Mouse (Mus musculus): ENCODE results near the gene Gpa33. TPM values are rescaled to one million over a fixed set of nuclear protein-coding genes. Genes with fewer than 3 reads are reported as not detected.

Gpa33 gene
- 0.08 and 0.16 TPM in 2 replicates for polyA plus RNA-seq (2014; fragmentation: Nextera tagmentation; extraction: Ambion mirVana)

DNA sequence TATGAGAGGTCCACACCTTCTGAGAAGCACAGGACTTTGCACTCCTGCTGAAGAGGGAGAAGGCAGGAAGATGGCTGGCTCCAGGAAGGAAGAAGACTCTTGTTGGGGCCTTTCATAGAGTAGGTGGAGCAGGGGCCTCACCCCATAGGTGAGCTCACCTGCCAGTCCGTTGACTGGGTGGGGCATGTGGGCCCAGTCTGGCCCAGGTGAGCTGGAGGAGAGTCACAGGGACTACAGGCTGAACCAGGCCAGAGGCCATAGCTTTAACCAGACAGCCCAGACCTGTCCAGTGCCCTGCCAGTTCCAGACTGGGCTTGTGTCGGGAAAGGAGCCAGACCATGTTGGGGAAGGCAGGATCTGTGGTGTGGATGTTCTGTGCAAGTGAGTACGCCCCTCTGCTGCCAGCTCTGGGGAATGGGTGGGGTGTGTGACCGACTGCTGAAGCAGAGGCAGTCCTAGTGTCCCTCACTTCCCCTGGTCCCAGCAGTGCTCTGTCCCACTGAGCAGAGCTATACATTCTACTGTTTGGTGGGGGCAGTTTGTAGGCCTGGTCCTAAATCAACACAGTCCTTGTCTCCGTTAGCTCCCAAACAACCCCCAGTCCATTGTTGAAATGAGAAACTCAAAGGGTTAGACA is at the start of gene Gpa33:
Gene Gpa33, plus strand, starts transcription at position 15 of the 637 bp plus-strand sequence.
- Histone ChIP-seq H3K36me3 (ENCODE audit: control insufficient read depth, insufficient read depth, low read length) (no peaks in the 10 kb centered on the region), H3K27me3 (ENCODE audit: control insufficient read depth, insufficient read depth, low read length) (no peaks in the 10 kb centered on the region), H3K27ac (replicated peaks; ENCODE audit: low read depth, low read length) (peak within 1 kb of the TSS; percentile 30; the same call in 1 of the 2 replicates), H3K9me3 (ENCODE audit: control insufficient read depth, low read length) (no peaks in the 10 kb centered on the region), H3K9ac (ENCODE audit: low read length) (no peak within 1 kb of the TSS), H3K4me2 (ENCODE audit: low read depth, severe bottlenecking) (no peak within 1 kb of the TSS), H3K4me1 (ENCODE audit: control insufficient read depth, insufficient read depth, low read length) (peaks cover 22% of the 10 kb centered on the region), H3K4me3 (ENCODE audit: low read depth, low read length) (no peak within 1 kb of the TSS)
- DNase-seq (ENCODE audit: low spot score) (no peak), ATAC-seq (ENCODE audit: insufficient number of reproducible peaks, low FRiP score, low TSS enrichment, low read depth) (no peak)
- 73% methylated on average over 5 of the region's 5 CpGs for WGBS

DNA sequence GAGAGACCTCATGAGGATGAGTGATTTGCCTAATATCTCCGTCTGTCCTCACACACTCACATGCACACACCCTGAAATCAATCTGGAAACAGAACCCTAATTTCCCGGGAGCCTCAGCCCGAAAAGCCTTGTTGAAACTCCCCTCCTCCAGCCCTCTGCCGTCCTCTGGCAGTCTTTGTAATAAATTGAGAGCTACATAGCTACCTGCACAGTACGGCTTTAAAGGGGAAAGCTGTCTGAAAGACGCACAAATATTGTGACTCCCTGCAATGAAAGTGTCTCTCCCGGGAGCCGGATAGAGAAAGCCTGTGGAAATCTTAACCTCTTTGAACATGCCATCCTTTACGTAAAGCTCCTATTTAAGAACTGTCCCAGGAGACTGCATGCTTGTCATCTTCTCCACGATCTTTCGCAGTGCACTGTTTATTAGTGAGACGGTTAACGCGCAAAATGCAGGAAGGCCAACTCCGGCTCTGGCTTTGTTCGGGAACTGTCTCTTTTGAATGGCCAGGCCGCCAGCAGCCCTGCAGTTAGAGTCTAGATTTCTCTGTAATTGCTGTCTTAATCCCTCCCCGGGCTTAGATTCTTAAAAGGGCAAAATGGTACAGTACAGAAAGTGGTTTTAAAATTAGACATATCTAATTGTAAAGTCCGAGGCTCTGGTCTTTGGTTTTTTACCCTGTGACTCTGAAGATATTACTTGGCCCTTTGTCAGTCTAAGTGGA is 41.4 kb upstream of the Gpa33 start:
- 71% methylated on average over 19 of the region's 19 CpGs for WGBS
- DNase-seq (ENCODE audit: low spot score) (no peak), ATAC-seq (ENCODE audit: insufficient number of reproducible peaks, low FRiP score, low TSS enrichment, low read depth) (no peak)
- Histone ChIP-seq H3K4me2 (ENCODE audit: low read depth, severe bottlenecking) (no peak overlapping the region), H3K4me3 (ENCODE audit: low read depth, low read length) (no peak overlapping the region), H3K27ac (replicated peaks; ENCODE audit: low read depth, low read length) (no peak overlapping the region), H3K9me3 (ENCODE audit: control insufficient read depth, low read length) (no peaks in the 10 kb centered on the region), H3K36me3 (ENCODE audit: control insufficient read depth, insufficient read depth, low read length) (no peaks in the 10 kb centered on the region), H3K27me3 (ENCODE audit: control insufficient read depth, insufficient read depth, low read length) (no peaks in the 10 kb centered on the region), H3K9ac (ENCODE audit: low read length) (no peak overlapping the region), H3K4me1 (ENCODE audit: control insufficient read depth, insufficient read depth, low read length) (0 out of 2 replicates have a peak, but pooled peaks cover 3% of the 10 kb centered on the region)

DNA sequence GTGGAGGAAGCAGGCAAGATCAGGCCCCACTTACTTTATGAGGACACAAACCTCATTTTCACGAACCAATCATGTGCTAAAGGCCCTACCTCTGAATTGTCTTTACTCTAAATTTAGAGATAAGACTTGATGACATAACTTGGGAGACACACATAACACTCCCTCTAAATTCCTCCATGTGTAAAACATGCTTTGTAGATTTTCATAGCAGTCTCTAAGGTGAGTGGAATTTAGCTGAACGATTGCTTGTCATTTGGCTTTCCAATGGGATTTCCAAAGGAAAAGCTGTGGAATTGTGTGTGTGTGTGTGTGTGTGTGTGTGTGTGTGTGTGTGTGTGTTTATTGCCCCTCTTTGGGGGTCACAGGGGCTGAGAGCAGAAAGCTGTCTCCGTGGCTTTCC is 40.7 kb upstream of the Gpa33 start:
- H3K4me3 ChIP-seq (ENCODE audit: low read depth, low read length) = no peak overlapping the region
- H3K36me3 ChIP-seq (ENCODE audit: control insufficient read depth, insufficient read depth, low read length) = no peaks in the 10 kb centered on the region
- H3K27ac ChIP-seq (replicated peaks; ENCODE audit: low read depth, low read length) = no peak overlapping the region
- ATAC-seq (ENCODE audit: insufficient number of reproducible peaks, low FRiP score, low TSS enrichment, low read depth) (no peak), DNase-seq (ENCODE audit: low spot score) (no peak)
- WGBS = 54% methylated on average over 3 of the region's 3 CpGs
- H3K9ac ChIP-seq (ENCODE audit: low read length) = no peak overlapping the region
- no peak overlapping the region for H3K4me2 ChIP-seq (ENCODE audit: low read depth, severe bottlenecking)
- H3K4me1 ChIP-seq (ENCODE audit: control insufficient read depth, insufficient read depth, low read length) = 0 out of 2 replicates have a peak, but pooled peaks cover 3% of the 10 kb centered on the region
- H3K9me3 ChIP-seq (ENCODE audit: control insufficient read depth, low read length) = no peaks in the 10 kb centered on the region
- no peaks in the 10 kb centered on the region for H3K27me3 ChIP-seq (ENCODE audit: control insufficient read depth, insufficient read depth, low read length)

DNA sequence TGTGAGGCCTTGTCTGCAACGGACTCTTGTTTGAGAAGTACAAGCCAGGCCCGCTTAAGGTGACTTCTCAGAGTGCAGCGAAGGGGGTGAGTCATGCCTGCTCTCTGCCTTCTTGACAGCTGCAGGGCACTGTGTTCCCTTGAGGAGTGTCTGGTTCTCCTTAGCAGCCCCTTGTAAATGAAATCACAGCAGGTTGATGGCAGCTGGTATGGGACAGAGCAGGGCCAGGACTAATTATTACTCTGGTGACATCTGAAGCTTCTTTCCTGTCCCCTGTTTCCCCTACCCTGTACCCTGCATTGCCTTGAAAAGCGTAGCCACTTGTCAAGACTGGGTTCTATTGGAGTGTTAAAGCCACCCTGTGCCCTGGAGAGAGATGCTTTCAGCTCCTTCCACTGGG is 40.3 kb upstream of the Gpa33 start:
- WGBS = 10% methylated on average over 4 of the region's 4 CpGs
- no peak overlapping the region for H3K4me2 ChIP-seq (ENCODE audit: low read depth, severe bottlenecking)
- ATAC-seq (ENCODE audit: insufficient number of reproducible peaks, low FRiP score, low TSS enrichment, low read depth) (peak; percentile 60; the same call in 1 of the 2 replicates), DNase-seq (ENCODE audit: low spot score) (peak; percentile 48)
- H3K4me1 ChIP-seq (ENCODE audit: control insufficient read depth, insufficient read depth, low read length) = 0 out of 2 replicates have a peak, but pooled peaks cover 3% of the 10 kb centered on the region
- H3K9me3 ChIP-seq (ENCODE audit: control insufficient read depth, low read length) = no peaks in the 10 kb centered on the region
- no peaks in the 10 kb centered on the region for H3K27me3 ChIP-seq (ENCODE audit: control insufficient read depth, insufficient read depth, low read length)
- no peak overlapping the region for H3K27ac ChIP-seq (replicated peaks; ENCODE audit: low read depth, low read length)
- H3K4me3 ChIP-seq (ENCODE audit: low read depth, low read length) = no peak overlapping the region
- H3K9ac ChIP-seq (ENCODE audit: low read length) = no peak overlapping the region
- H3K36me3 ChIP-seq (ENCODE audit: control insufficient read depth, insufficient read depth, low read length) = no peaks in the 10 kb centered on the region

DNA sequence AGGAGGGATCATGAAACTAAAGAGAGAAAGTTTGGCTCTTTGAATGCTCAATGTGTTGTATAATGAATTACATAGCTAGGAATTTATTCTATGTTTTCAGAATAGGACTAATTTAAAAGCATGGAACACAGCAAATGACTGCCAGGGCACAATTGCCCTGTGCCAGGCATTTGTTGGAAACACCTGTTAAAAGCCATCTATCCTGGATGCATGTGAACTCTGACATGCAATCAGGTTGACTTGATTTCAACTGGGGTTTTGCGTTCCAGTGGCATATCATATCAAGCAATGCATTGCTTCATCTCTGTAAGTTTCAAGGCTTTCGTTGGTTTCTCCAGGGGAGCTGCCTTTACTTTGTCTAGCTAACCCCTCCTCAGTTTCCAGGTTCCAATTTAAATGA is 39.7 kb upstream of the Gpa33 start:
- Histone ChIP-seq H3K4me3 (ENCODE audit: low read depth, low read length) (no peak overlapping the region), H3K9me3 (ENCODE audit: control insufficient read depth, low read length) (no peaks in the 10 kb centered on the region), H3K9ac (ENCODE audit: low read length) (no peak overlapping the region), H3K27ac (replicated peaks; ENCODE audit: low read depth, low read length) (no peak overlapping the region), H3K4me1 (ENCODE audit: control insufficient read depth, insufficient read depth, low read length) (0 out of 2 replicates have a peak, but pooled peaks cover 3% of the 10 kb centered on the region), H3K4me2 (ENCODE audit: low read depth, severe bottlenecking) (no peak overlapping the region), H3K27me3 (ENCODE audit: control insufficient read depth, insufficient read depth, low read length) (no peaks in the 10 kb centered on the region), H3K36me3 (ENCODE audit: control insufficient read depth, insufficient read depth, low read length) (no peaks in the 10 kb centered on the region)
- ATAC-seq (ENCODE audit: insufficient number of reproducible peaks, low FRiP score, low TSS enrichment, low read depth) (no peak), DNase-seq (ENCODE audit: low spot score) (no peak)
- 84% methylated on average over 2 of the region's 2 CpGs for WGBS

DNA sequence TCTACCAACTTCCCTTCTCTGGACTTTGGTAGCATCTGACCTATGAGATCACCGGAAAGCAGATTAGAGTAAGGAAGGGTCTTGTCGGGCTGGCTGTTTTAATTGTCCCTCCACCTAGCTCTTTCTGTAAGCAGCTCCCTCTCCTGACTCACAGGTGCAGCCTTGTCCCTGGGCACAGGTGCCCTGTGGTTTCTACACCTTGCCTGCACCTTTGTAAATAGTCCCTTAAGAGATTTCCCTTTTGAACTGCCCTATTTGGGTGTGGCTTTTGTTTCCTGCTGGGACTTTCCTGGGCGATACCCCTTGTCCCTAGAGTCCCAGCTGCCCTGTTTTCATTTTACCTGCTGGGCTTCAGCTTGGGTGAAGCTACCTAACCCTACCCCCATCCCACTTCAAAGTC is 35.6 kb upstream of the Gpa33 start:
- H3K27ac ChIP-seq (replicated peaks; ENCODE audit: low read depth, low read length) = no peak overlapping the region
- H3K4me2 ChIP-seq (ENCODE audit: low read depth, severe bottlenecking) = no peak overlapping the region
- no peaks in the 10 kb centered on the region for H3K36me3 ChIP-seq (ENCODE audit: control insufficient read depth, insufficient read depth, low read length)
- no peak overlapping the region for H3K4me3 ChIP-seq (ENCODE audit: low read depth, low read length)
- H3K9ac ChIP-seq (ENCODE audit: low read length) = no peak overlapping the region
- no peaks in the 10 kb centered on the region for H3K9me3 ChIP-seq (ENCODE audit: control insufficient read depth, low read length)
- no peaks in the 10 kb centered on the region for H3K27me3 ChIP-seq (ENCODE audit: control insufficient read depth, insufficient read depth, low read length)
- WGBS = 88% methylated on average over 3 of the region's 3 CpGs
- ATAC-seq (ENCODE audit: insufficient number of reproducible peaks, low FRiP score, low TSS enrichment, low read depth) (no peak), DNase-seq (ENCODE audit: low spot score) (no peak)
- H3K4me1 ChIP-seq (ENCODE audit: control insufficient read depth, insufficient read depth, low read length) = 0 out of 2 replicates have a peak, but pooled peaks cover 3% of the 10 kb centered on the region

DNA sequence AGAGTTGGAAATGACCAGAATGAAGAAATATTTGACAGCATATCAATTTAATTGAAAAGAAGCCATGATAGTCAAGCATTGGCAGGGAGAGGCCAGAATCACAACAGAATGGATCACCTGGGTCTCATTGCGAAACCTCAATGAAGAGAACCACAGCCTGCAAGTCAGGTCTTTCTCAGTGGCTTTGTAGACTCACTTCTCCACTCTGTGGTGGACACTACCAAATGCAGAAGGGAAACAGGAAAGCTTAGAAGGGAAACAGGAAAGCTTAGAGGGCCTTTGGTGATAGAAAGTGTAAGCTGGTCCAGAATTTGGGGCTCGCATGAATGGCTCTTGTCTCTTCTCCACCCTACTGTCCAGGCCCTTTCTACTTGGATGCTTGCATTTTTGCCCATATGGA is 31.9 kb upstream of the Gpa33 start:
- no peaks in the 10 kb centered on the region for H3K9me3 ChIP-seq (ENCODE audit: control insufficient read depth, low read length)
- no peaks in the 10 kb centered on the region for H3K4me1 ChIP-seq (ENCODE audit: control insufficient read depth, insufficient read depth, low read length)
- H3K27ac ChIP-seq (replicated peaks; ENCODE audit: low read depth, low read length) = no peak overlapping the region
- no peak for ATAC-seq (ENCODE audit: insufficient number of reproducible peaks, low FRiP score, low TSS enrichment, low read depth)
- no peak overlapping the region for H3K4me3 ChIP-seq (ENCODE audit: low read depth, low read length)
- WGBS = 93% methylated on average over 2 of the region's 2 CpGs
- H3K36me3 ChIP-seq (ENCODE audit: control insufficient read depth, insufficient read depth, low read length) = no peaks in the 10 kb centered on the region
- DNase-seq (ENCODE audit: low spot score) = no peak
- no peak overlapping the region for H3K4me2 ChIP-seq (ENCODE audit: low read depth, severe bottlenecking)
- no peak overlapping the region for H3K9ac ChIP-seq (ENCODE audit: low read length)
- H3K27me3 ChIP-seq (ENCODE audit: control insufficient read depth, insufficient read depth, low read length) = no peaks in the 10 kb centered on the region

DNA sequence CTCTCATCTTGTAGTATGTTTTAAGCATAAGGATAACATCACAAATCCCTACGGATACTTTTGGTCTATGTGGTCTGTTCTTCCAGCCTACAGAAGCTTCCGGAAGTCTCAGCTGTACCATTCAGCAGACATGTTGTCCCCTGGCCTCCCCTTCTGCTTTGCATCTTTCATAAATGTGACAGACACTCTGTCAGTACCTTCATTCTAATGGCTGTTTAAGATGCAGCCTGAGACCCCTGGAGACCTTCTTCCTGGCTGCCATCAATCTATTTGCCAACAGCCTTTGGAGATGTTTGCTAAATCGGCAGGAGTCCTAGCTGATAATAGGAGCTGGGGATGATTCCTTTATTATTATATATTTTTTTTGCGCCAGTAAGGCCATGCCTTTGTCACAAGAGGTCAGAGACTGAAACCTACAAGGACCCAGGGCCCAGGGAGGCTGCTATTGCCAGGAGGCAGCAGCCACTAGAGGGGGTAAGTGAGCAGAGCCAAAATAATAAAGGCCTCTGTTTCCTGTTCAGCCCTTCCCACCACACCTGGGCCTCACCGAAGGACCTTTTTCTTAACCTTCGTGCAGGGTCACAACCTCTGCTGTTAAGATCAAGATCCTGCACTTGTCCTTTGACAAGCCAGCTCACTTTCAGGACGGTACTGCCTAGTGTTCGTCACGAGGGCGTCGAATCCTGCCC is 27.0 kb upstream of the Gpa33 start:
- H3K4me1 ChIP-seq (ENCODE audit: control insufficient read depth, insufficient read depth, low read length) = no peaks in the 10 kb centered on the region
- no peak overlapping the region for H3K27ac ChIP-seq (replicated peaks; ENCODE audit: low read depth, low read length)
- no peaks in the 10 kb centered on the region for H3K36me3 ChIP-seq (ENCODE audit: control insufficient read depth, insufficient read depth, low read length)
- WGBS = 61% methylated on average over 11 of the region's 11 CpGs
- H3K4me3 ChIP-seq (ENCODE audit: low read depth, low read length) = no peak overlapping the region
- no peaks in the 10 kb centered on the region for H3K9me3 ChIP-seq (ENCODE audit: control insufficient read depth, low read length)
- no peaks in the 10 kb centered on the region for H3K27me3 ChIP-seq (ENCODE audit: control insufficient read depth, insufficient read depth, low read length)
- no peak overlapping the region for H3K9ac ChIP-seq (ENCODE audit: low read length)
- DNase-seq (ENCODE audit: low spot score) (peak; percentile 77), ATAC-seq (ENCODE audit: insufficient number of reproducible peaks, low FRiP score, low TSS enrichment, low read depth) (no peak)
- H3K4me2 ChIP-seq (ENCODE audit: low read depth, severe bottlenecking) = no peak overlapping the region
